Mouse (Mus musculus): ENCODE measurements around the gene Fscn1. TPM values are rescaled to one million over a fixed set of nuclear protein-coding genes. Genes with fewer than 3 reads are reported as not detected.

Gene Fscn1
- polyA plus RNA-seq, 1 experiment from 2014 or later = 142 TPM

GRCm38 (mm10) chr5:142960775-142961271 lies 680 bp downstream of the Fscn1 start:
- WGBS = 2% methylated on average over 59 of the region's 59 CpGs
- Histone ChIP-seq H3K27ac (ENCODE audit: low read depth, low read length) (peak overlapping the region; percentile 82), H3K9ac (ENCODE audit: low read depth, low read length) (peak overlapping the region; percentile 70), H3K4me3 (ENCODE audit: low read depth, low read length) (peak overlapping the region; percentile 70), H3K36me3 (ENCODE audit: control insufficient read depth, insufficient read depth, low read length) (no peaks in the 10 kb centered on the region), H3K4me2 (peak overlapping the region; percentile 81), H3K9me3 (ENCODE audit: control insufficient read depth, low read length) (no peaks in the 10 kb centered on the region), H3K27me3 (replicated peaks; ENCODE audit: control insufficient read depth, insufficient read depth, low read length) (peaks cover 51% of the 10 kb centered on the region), H3K4me1 (replicated peaks; ENCODE audit: control insufficient read depth, insufficient read depth, low read length) (peaks cover 12% of the 10 kb centered on the region)
- DNase-seq (ENCODE audit: low spot score) (no peak), ATAC-seq (replicated peaks; ENCODE audit: low FRiP score) (no peak)

GRCm38 (mm10) chr5:142961398-142961880 lies 1.3 kb downstream of the Fscn1 start:
- H3K27ac ChIP-seq (ENCODE audit: low read depth, low read length) = peak overlapping the region; percentile 82
- H3K4me2 ChIP-seq = peak overlapping the region; percentile 81
- peaks cover 50% of the 10 kb centered on the region for H3K27me3 ChIP-seq (replicated peaks; ENCODE audit: control insufficient read depth, insufficient read depth, low read length)
- ATAC-seq (replicated peaks; ENCODE audit: low FRiP score) = peak; percentile 29; the same call in 1 of the 2 replicates
- WGBS = 1% methylated on average over 15 of the region's 15 CpGs
- H3K4me3 ChIP-seq (ENCODE audit: low read depth, low read length) = peak overlapping the region; percentile 70
- peak overlapping the region; percentile 70 for H3K9ac ChIP-seq (ENCODE audit: low read depth, low read length)
- H3K36me3 ChIP-seq (ENCODE audit: control insufficient read depth, insufficient read depth, low read length) = peaks cover 5% of the 10 kb centered on the region; the same call in 1 of the 2 replicates
- peaks cover 12% of the 10 kb centered on the region for H3K4me1 ChIP-seq (replicated peaks; ENCODE audit: control insufficient read depth, insufficient read depth, low read length)
- H3K9me3 ChIP-seq (ENCODE audit: control insufficient read depth, low read length) = no peaks in the 10 kb centered on the region
- DNase-seq (ENCODE audit: low spot score) = peak; percentile 54

GRCm38 (mm10) chr5:142961881-142962443 lies 1.8 kb downstream of the Fscn1 start:
- H3K27ac ChIP-seq (ENCODE audit: low read depth, low read length) = peak overlapping the region; percentile 82
- no peaks in the 10 kb centered on the region for H3K9me3 ChIP-seq (ENCODE audit: control insufficient read depth, low read length)
- DNase-seq (ENCODE audit: low spot score) (peak; percentile 76), ATAC-seq (replicated peaks; ENCODE audit: low FRiP score) (peak; percentile 51)
- H3K36me3 ChIP-seq (ENCODE audit: control insufficient read depth, insufficient read depth, low read length) = peaks cover 7% of the 10 kb centered on the region; the same call in 1 of the 2 replicates
- H3K27me3 ChIP-seq (replicated peaks; ENCODE audit: control insufficient read depth, insufficient read depth, low read length) = peaks cover 50% of the 10 kb centered on the region
- peak overlapping the region; percentile 81 for H3K4me2 ChIP-seq
- peaks cover 12% of the 10 kb centered on the region for H3K4me1 ChIP-seq (replicated peaks; ENCODE audit: control insufficient read depth, insufficient read depth, low read length)
- peak overlapping the region; percentile 70 for H3K4me3 ChIP-seq (ENCODE audit: low read depth, low read length)
- peak overlapping the region; percentile 70 for H3K9ac ChIP-seq (ENCODE audit: low read depth, low read length)
- 2% methylated on average over 43 of the region's 43 CpGs for WGBS

- Histone ChIP-seq H3K9ac (ENCODE audit: low read depth, low read length) (peak overlapping the region; percentile 70), H3K27ac (ENCODE audit: low read depth, low read length) (peak overlapping the region; percentile 82), H3K4me2 (peak overlapping the region; percentile 81), H3K4me3 (ENCODE audit: low read depth, low read length) (peak overlapping the region; percentile 70), H3K9me3 (ENCODE audit: control insufficient read depth, low read length) (no peaks in the 10 kb centered on the region), H3K36me3 (ENCODE audit: control insufficient read depth, insufficient read depth, low read length) (peaks cover 7% of the 10 kb centered on the region; the same call in 1 of the 2 replicates), H3K27me3 (replicated peaks; ENCODE audit: control insufficient read depth, insufficient read depth, low read length) (peaks cover 50% of the 10 kb centered on the region), H3K4me1 (replicated peaks; ENCODE audit: control insufficient read depth, insufficient read depth, low read length) (peaks cover 12% of the 10 kb centered on the region)
- WGBS = 13% methylated on average over 11 of the region's 11 CpGs
- ATAC-seq (replicated peaks; ENCODE audit: low FRiP score) = no peak
- DNase-seq (ENCODE audit: low spot score) = no peak
Measured at GRCm38 (mm10) chr5:142962444-142962961, 2.4 kb downstream of the Fscn1 start.

- 22% methylated on average over 13 of the region's 13 CpGs for WGBS
- ATAC-seq (replicated peaks; ENCODE audit: low FRiP score) (no peak), DNase-seq (ENCODE audit: low spot score) (peak; percentile 65)
- Histone ChIP-seq H3K4me3 (ENCODE audit: low read depth, low read length) (peak overlapping the region; percentile 70), H3K9me3 (ENCODE audit: control insufficient read depth, low read length) (no peaks in the 10 kb centered on the region), H3K36me3 (ENCODE audit: control insufficient read depth, insufficient read depth, low read length) (peaks cover 8% of the 10 kb centered on the region), H3K27ac (ENCODE audit: low read depth, low read length) (peak overlapping the region; percentile 82), H3K9ac (ENCODE audit: low read depth, low read length) (peak overlapping the region; percentile 70), H3K4me2 (peak overlapping the region; percentile 81), H3K27me3 (replicated peaks; ENCODE audit: control insufficient read depth, insufficient read depth, low read length) (peaks cover 50% of the 10 kb centered on the region), H3K4me1 (replicated peaks; ENCODE audit: control insufficient read depth, insufficient read depth, low read length) (peaks cover 12% of the 10 kb centered on the region)
Measured at GRCm38 (mm10) chr5:142963003-142963704, 3.0 kb downstream of the Fscn1 start.

GRCm38 (mm10) chr5:142963705-142964494 lies 3.8 kb downstream of the Fscn1 start:
- Histone ChIP-seq H3K27me3 (replicated peaks; ENCODE audit: control insufficient read depth, insufficient read depth, low read length) (peaks cover 48% of the 10 kb centered on the region), H3K27ac (ENCODE audit: low read depth, low read length) (no peak overlapping the region), H3K36me3 (ENCODE audit: control insufficient read depth, insufficient read depth, low read length) (peaks cover 11% of the 10 kb centered on the region), H3K4me2 (peak overlapping the region; percentile 81), H3K4me1 (replicated peaks; ENCODE audit: control insufficient read depth, insufficient read depth, low read length) (peaks cover 12% of the 10 kb centered on the region), H3K9ac (ENCODE audit: low read depth, low read length) (0 out of 2 replicates have a peak overlapping the region, but pooled peaks have one; percentile 22), H3K4me3 (ENCODE audit: low read depth, low read length) (peak overlapping the region; percentile 70), H3K9me3 (ENCODE audit: control insufficient read depth, low read length) (no peaks in the 10 kb centered on the region)
- DNase-seq (ENCODE audit: low spot score) = no peak
- 51% methylated on average over 17 of the region's 17 CpGs for WGBS
- no peak for ATAC-seq (replicated peaks; ENCODE audit: low FRiP score)

- WGBS = 86% methylated on average over 6 of the region's 6 CpGs
- Histone ChIP-seq H3K36me3 (ENCODE audit: control insufficient read depth, insufficient read depth, low read length) (peaks cover 13% of the 10 kb centered on the region), H3K4me1 (replicated peaks; ENCODE audit: control insufficient read depth, insufficient read depth, low read length) (peaks cover 12% of the 10 kb centered on the region), H3K9me3 (ENCODE audit: control insufficient read depth, low read length) (peaks cover 3% of the 10 kb centered on the region), H3K27ac (ENCODE audit: low read depth, low read length) (no peak overlapping the region), H3K4me2 (no peak overlapping the region), H3K9ac (ENCODE audit: low read depth, low read length) (no peak overlapping the region), H3K27me3 (replicated peaks; ENCODE audit: control insufficient read depth, insufficient read depth, low read length) (peaks cover 41% of the 10 kb centered on the region), H3K4me3 (ENCODE audit: low read depth, low read length) (no peak overlapping the region)
- DNase-seq (ENCODE audit: low spot score) (no peak), ATAC-seq (replicated peaks; ENCODE audit: low FRiP score) (no peak)
Measured at GRCm38 (mm10) chr5:142964650-142965049, 4.5 kb downstream of the Fscn1 start.

GRCm38 (mm10) chr5:142968411-142968810 lies 8.3 kb downstream of the Fscn1 start:
- Histone ChIP-seq H3K9me3 (ENCODE audit: control insufficient read depth, low read length) (peaks cover 3% of the 10 kb centered on the region), H3K4me3 (ENCODE audit: low read depth, low read length) (no peak overlapping the region), H3K27me3 (replicated peaks; ENCODE audit: control insufficient read depth, insufficient read depth, low read length) (peaks cover 3% of the 10 kb centered on the region; the same call in 1 of the 2 replicates), H3K36me3 (ENCODE audit: control insufficient read depth, insufficient read depth, low read length) (peaks cover 32% of the 10 kb centered on the region), H3K27ac (ENCODE audit: low read depth, low read length) (no peak overlapping the region), H3K4me1 (replicated peaks; ENCODE audit: control insufficient read depth, insufficient read depth, low read length) (peaks cover 8% of the 10 kb centered on the region), H3K4me2 (no peak overlapping the region), H3K9ac (ENCODE audit: low read depth, low read length) (no peak overlapping the region)
- DNase-seq (ENCODE audit: low spot score) (no peak), ATAC-seq (replicated peaks; ENCODE audit: low FRiP score) (no peak)
- WGBS = 89% methylated on average over 14 of the region's 14 CpGs

Data from liver, embryonic 11.5 days (tissue).